Mouse (Mus musculus) frontal cortex, postnatal 14 days (tissue): ENCODE data around the gene Neurl4.
A peak's percentile ranks its signal among the peaks of the same experiment; 100 is the strongest.

Source experiments
- DNase-seq, 2 experiments: peaks; one replicate each; pipeline ENCODE4 v3.0.0; 2022; ENCODE audit warnings: low spot score in 2 of 2

Gene Neurl4

DNA sequence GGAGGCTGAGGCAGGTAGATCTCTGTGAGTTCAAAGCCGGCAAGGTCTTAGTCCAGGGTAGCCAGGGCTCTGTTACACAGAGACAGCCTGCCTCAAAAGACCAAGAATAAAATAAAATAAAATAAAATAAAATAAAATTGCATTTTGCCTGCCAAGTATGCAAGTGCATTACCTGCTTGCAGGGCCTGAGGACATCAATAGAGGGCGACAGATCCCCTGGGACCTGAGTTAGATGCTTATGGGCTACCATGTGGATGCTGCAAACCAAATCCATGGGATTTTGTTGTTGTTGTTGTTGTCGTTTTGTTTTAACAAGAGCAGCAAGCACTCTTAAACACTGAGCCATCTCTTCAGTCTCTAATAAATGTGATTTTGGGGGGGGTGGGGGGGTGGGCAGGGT is 31.4 kb downstream of the Neurl4 start:
- no peak for DNase-seq

DNA sequence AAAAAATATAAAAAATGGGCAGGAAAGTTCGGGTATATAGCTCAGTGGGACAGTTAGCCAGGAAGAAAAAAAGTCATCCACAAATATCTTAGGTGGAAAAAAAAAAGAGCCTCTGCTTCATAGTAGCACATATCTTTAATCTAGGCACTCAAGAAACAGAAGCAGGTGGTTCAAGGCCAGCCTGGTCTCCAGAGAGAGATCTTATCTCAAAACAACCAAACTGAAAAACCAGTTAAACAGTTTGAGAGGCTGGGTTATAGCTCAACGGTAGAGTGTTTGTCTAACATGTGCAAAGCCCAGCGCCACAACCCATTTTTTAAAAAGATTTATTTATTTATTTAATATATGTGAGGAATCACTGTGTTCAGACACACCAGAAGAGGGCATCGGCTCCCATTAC is 32.2 kb downstream of the Neurl4 start:
- no peak for DNase-seq

DNA sequence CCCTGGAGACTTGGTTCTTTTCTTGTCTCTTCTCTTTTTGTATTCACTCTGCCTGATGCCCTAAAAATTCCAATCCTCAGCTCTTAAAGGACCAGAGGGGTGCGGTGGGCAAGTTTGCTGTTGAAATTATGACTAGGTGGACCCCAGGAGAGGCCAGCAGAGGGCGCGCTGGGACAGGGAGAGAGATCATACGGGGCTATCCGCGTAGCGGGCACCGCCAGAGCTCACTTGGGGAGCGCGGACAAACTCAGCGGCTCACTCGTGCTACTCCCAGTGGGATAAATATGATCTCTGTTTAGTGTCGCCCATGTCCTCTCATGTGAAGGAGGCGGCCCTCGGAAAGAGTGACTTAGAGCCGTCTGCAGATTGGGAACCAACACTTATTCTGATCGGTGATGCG is 33.3 kb downstream of the Neurl4 start:
- peak; percentile 74 to 88 for DNase-seq

DNA sequence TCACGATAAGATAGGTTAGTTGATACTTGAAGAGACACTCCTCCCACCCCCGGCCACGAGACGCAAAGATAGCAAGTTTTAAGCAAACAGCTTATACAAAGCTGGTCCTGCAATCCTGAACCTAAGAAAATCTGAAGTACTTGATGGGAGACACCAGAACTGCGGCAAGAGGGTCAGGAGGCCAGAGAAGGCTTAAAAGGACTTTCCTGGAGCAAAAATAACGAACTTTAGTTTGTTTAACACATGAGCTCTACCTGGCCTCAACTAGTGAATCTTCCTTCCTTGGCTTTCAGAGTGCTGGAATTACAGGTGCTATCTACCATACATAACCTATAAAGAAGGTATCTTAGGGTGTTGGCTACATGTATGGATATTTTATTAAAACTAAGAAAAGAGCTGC is 33.8 kb downstream of the Neurl4 start:
- no peak for DNase-seq

DNA sequence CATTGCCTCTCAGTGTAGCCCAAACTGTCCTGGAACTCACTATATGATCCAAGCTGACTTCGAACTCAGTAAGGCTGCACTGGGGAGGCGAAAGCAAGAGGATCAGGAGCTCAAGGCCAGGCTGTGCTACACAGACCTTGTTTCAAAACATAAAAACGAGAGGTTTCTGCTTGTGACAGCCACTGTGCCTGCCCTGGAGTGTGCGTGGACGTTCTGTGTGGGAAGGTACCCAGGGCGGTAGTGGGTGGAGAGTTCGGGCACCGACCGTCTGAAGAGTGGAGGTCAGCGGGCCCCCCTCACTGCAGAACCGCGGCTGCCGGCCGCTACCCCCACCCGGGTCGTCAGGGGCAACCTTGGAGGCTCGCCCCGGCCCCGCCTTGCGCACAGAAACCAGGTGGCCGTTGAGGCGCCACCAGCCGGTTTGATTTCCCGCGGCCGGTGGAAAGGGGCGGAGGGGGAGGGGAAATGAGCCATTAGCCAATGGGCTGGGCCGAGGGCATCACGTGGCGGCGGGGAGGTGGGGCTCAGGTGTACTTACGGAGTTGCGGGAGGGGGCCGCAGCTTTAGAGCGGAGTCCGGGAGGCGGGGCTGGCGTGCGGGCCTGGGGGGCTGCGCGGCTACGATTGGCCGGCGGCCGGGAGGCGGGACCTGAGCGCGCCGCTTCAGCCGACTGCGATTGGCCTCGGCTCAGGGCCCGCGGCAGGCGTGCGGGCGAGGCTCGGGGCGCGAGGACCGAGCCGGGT is 34.4 kb downstream of the Neurl4 start, which contains the start of gene Ybx2:
Gene Ybx2 (plus strand): TSS at position 660 of the 743 bp plus-strand sequence.
- peak; percentile 77 to 83 for DNase-seq

DNA sequence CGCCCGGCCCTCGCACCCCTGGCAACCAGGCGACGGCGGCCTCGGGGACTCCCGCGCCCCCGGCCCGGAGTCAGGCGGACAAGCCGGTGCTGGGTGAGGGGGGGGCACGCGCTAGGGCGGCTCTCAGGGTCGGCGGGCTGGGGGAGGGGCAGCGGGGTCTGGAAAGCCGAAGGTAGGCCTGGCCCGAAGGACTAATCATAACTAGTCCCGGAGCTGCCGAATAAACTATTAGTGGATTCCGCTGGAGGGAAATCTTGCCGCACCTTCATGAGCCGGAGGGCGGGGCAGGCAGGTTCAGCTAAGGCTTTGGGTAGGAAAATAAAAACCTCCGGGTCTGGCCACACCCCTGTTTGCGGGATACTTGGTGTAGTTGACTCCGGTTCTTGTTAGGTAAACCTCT is 35.3 kb downstream of the Neurl4 start:
- DNase-seq = no peak

DNA sequence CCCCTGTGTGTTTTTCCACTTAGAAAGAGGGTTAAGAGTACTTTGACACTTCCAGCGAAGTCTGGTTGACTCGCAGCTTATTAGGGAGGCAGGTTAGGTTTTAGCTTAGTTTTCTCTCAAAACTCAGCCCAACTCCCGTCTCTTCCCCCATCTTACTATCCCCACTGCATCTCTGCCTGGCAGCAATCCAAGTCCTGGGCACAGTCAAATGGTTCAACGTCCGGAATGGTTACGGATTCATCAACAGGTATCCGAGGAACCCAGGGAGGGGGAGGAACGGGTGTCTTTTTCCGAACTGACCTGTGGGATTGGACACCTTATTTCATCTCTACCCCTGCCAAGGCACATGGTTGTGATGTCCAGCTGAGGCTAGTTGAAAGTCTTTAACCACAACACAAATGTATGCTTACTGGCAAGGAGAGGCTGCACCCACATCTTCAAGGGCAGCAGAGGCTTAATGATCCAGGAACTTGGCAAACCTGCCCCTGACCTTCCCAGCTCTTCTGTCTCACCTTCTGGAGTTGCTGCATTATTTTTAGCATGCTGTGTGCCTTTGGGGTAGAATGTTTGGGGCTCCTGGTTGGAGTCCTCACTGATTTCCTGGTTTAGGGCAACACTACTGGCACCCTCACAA is 36.0 kb downstream of the Neurl4 start:
- no peak for DNase-seq

DNA sequence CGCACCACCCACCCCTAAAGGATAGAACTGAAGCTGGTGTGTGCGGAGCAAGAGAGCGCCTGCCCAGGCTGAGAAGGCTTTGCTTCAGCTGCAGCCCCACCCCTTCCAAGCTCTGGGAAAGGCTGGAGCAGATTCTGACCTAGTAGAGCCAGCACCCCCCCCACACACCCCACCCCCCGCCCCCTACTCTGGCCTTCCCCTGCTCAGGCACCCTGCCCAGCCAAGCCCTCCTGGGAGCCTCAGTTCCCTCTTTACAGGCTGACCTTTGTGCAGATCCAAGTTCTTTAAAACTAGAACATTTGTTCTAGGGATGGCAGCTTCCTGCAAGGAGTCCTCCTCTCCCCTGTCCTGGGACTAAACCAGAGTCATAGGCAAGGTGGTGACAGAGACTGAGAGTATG is 36.5 kb downstream of the Neurl4 start:
- no peak for DNase-seq

DNA sequence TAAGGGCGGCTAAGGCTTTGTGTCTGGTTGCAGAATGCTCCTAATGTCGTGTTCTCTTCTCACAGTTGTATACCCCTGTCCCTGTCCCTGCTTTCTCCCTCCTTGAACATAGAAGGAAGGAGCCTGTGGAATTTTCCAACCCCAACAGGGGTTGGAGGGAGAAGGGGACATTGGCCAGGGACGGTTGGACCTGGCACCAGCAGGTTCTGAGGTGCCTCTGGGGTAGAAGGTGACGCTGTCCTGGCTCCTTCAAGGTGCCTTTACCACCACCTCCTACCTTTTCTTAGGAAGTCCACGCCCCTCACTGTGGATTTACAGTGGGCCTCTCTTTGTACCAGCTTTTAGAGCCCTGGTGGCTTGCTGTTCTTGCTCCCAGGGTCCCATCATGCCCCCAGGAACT is 37.0 kb downstream of the Neurl4 start:
- DNase-seq = no peak

DNA sequence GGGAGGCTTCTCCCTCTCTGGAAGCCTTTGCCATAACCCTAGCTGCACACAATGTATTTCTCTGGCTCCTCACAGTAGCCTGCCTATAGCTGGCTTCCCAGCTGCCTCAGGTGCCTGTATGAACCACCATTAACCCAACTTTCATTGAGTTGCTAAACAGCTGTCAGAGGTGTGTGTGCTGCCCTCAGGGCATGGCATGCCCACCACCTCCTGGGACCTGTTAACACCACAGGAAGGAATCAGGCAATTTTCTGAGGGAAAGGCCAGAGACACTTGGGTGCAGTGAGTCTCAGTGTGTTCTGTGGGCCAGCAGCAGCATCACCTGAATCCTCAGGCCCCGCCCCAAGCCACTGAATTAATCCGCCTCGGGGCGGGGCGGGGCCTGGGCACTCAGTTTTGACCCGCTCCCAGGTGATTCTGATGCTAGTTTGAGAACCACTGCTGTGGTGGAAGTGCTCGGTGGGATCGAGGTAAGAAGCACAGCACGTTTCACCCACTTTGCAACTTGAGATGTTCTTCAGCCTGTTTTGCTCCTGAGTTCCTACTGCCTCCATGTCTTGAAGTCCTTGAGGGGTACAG is 37.6 kb downstream of the Neurl4 start:
- DNase-seq = no peak

DNA sequence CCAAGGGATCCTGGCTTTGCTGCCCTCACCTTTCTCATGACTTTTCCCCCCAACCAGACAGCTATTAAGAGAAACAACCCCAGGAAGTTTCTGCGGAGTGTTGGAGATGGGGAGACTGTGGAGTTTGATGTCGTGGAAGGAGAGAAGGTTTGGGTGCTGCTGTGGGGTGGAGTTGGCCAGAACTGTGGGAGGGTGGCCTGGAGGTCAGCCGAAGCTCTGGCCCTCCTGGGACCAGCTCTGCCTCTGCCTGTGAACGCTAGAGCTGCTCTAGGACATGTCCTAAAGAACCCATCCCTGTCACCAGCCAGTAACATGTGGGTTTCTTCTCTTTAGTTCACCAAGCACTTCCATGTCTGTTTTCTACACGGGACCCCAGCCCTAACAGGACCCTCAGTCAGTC is 38.3 kb downstream of the Neurl4 start:
- no peak for DNase-seq

DNA sequence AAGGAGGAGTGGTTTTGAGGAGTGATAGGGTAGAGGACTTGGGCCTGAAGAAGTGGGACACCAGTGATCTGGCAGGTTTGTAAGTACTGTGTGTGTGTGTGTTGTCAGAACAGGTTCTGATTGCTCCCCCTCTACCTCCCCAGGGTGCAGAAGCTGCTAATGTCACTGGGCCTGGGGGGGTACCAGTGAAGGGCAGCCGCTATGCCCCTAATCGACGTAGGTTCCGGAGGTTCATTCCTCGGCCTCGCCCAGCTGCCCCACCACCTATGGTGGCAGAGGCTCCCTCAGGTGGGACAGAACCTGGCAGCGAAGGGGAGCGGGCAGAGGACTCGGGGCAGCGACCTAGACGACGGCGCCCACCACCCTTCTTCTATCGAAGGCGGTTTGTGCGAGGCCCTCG is 38.9 kb downstream of the Neurl4 start:
- no peak for DNase-seq

DNA sequence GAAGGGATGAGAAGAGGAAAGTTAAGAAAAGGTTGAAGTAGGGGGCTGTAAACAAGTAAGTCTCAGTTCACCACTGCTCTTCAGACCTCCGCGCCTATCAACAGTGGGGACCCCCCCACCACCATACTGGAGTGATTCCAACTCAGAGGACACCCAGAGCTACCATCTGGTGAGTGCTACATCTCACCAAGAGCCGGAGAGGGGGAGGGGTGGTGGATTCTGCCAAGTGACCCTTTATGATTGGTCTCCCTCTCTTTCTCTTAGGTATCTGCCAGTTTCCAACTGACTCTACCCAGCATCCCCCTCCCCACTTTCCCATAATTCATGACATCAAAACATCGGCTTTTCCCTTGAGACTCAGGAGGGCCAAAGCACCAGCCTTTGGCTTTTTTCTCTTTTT is 40.1 kb downstream of the Neurl4 start:
- no peak for DNase-seq

DNA sequence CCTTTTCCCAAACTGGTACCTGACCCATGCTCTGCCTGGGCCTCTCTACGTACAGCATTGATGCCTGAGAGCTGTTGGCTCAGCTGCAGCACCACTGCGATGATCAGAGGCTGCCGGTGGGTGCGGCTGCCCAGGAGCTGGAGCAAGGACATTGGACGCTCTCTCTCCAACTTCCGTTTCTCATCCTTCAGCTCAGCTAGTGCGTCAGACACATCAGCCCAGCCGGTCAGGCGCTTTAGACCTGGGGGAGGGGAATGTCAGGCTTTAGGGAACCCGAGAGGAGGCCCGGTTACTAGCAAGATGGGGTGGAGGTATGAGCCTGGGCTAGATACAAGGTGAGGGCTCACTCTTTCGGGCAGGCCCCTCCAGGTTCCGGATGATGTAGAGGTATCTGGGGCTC is 44.3 kb downstream of the Neurl4 start:
- no peak for DNase-seq

DNA sequence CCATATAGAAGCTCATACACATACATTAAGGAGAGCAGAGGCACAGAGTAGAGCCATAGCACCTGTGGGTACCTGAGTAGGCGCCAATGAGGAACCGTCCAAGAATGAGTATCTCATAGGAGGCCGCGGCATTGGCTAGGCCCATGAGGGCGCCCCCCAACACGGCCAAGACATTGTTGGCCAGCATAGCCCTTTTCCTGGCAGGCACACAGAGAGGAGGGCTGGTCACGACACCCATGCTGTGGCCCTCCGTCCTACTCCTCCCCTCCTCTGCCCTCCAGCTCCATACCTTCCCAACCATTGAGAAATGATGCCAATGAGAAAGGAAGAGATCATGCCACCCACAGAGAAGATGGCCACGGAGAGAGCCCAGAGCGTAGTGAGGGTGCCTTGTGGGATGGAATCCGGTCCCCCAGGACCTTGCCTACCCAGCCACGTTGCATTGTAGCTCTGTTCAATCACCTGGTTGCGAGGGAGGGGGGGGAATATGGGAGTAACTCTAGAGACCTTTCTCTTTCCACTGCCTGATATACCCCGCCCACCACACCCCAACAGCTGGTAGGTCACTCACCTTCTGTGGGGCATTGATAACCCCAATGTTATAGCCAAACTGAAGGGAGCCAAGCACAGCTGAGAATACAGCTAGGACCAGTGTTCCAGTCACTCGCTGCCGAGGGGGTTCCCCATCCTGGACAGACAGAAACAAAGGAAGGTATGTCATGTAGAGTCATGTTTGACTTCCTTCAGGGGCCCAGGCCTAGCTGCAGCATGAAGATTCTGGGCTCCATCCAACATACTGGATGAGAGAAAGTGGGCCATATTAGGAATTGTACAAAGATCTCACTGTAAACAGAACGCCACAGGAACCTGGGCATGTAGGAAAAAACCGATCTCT is 45.4 kb downstream of the Neurl4 start:
- no peak for DNase-seq

DNA sequence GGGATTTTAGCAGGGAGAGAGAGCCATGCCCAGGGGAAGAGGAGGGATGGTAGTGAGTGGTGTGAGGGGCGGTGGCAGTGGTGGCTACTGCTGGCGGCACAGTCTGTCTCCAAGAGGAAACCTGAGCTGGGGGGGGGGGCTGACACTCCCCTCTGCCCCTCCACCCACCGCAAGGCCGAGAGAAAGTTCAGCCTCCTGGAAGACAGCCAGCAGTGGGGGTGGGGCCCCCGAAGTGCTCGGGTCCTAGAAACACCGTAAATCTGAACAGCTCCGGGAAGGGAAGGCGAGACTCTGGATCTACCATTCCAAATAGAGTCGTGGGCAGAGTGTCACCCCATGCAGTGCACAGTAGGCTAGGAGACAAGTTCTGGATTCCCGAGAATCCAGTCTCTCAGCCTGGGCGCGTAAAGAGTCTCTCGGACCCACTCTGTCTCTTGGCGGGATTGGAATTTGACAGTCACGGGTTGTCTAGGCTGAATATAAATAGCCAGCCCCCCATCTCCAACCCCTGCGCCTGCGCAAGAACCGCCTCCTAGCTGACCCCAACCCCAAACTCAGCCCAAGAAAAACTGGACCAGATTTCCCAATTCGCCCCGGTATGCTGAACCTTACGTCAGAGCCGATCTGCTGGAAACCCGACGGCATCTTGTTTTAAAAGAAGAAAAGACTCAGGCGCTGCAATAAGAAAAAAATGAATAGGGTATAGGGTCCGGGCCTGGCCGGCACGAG is 46.6 kb downstream of the Neurl4 start:
- no peak for DNase-seq

DNA sequence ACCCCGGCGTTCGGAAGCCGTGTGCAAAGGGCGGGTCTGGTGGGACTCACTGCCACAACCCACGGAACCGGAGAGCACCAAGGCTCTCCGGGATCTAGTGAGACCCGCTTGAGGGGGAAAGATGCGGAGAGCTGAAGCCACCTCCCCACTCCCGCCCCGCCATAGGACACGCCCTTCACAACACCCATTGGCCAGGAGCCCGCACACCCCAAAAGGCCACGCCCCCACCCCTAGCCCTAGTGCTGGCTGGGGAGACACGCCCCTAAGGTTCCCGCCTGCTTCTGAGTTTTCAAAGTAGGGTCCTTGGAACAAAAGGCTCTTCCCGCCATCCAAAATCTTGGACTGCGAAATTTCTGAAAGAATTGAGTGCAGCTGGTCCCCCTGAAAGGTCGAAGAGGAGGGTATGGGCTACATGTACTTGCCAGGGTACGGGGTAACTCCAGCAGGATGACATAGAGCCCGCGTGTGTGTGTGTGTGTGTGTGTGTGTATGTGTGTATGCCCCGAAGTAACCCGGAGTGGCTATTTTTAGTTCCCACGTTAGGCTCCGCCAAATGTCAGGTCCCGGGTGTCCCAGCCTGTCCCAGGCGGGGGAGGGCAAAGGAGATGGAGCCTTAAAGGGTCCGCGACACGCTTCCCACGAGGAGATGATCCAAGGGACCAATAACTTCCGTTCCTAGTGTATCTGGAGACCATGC is 47.3 kb downstream of the Neurl4 start, which contains the start of gene Slc2a4:
Gene Slc2a4 (minus strand): TSS at position 123 of the 697 bp plus-strand sequence.
- DNase-seq = peak; percentile 56 to 63

DNA sequence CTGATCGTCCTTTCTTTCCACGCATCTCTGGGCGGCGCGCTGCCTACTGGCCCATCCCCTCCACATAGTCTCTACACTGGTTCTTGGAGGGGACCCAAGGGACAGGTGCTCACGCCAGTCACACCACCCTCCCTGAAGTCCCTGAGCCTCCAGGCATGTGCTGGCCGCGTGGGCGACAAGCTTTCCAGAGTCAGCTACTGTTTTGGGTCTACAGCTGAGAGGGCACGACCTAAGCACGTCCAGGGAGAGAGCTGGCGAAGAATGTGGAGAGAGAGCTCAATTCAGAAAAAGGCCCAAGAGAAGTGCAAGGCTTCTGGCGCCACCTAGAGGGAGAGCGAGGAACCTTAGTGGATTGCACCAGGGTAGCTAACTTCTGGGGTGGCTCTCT is 47.9 kb downstream of the Neurl4 start:
- peak; percentile 50 to 66 for DNase-seq

DNA sequence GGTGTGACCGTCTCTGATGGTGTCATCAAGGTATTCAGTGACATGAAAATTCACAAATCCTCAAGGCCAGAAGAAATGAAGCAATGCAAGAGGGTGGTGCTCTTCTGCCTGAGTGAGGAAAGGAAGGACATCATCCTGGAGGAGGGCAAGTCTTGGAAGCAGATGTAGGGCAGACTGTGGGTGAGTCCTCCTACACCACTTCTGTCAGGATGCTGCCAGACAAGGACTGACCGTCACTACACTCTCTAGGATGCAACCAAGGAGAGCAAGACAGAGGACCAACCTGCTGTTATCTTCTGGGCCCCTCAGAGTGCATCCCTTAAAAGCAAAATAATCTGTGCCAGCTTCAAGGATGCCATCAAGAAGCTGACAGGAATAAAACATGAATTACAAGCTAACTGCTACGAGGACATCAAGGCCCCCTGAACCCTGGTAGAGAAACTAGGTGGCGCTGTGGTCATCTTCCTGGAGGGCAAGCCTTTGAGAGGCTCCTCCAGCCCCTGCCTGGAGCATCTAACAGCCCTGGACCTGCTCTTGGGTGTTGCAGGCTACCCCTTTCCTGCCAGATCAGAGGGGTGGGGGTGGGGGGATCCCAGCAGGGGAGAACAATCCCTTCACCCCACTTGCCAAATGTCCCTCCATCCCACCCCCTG is 50.1 kb downstream of the Neurl4 start:
- no peak for DNase-seq

DNA sequence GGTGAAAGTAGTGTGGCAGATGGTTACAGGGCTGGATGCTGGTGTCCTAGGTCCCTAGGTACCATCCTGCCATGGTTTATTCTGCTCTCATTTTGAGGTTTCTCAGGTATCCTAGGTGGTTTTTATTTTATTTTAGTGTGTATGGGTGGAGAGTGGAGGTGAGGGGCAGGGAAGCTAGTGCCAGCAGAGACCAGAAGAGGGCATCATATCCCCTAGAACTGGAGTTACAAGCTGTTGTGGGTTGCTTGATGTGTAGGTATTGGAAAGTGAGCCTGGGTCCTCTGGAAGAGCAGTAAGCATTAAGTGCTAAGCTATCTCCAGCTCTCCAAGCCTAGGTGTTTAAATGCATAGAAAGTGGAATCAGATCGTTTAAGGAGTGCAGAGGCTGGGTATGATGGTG is 51.4 kb downstream of the Neurl4 start:
- DNase-seq = no peak
